Mouse (Mus musculus) forebrain, embryonic 13.5 days (tissue): ENCODE measurements around the gene Zar1l. TPM values are rescaled to one million over a fixed set of nuclear protein-coding genes. Genes with fewer than 3 reads are reported as not detected.
"Not testable (repeated sequence)": the region's sequence is repeated elsewhere in the genome, so short reads cannot be mapped to it uniquely, and the experiment has no call there.

ENCODE experiments used
- ATAC-seq: fragments of 200-750 bp; cut with Nextera tagmentation; 2 replicates; pipeline ENCODE4 v1.8.0; 2017
- H3K27ac ChIP-seq: fragments of 300-500 bp; sonication (generic); 2 replicates; pipeline ENCODE4 v1.5.1; 2015; ENCODE audit warnings: inconsistent platforms, mild to moderate bottlenecking, moderate library complexity
- H3K27me3 ChIP-seq: fragments of 300-500 bp; sonication (generic); 2 replicates; pipeline ENCODE4 v1.6.1; 2015; ENCODE audit warnings: mild to moderate bottlenecking, inconsistent platforms
- H3K36me3 ChIP-seq: fragments of 300-500 bp; sonication (generic); 2 replicates; pipeline ENCODE4 v1.6.1; 2015; ENCODE audit warnings: mild to moderate bottlenecking, inconsistent platforms; ENCODE audit not compliant: poor library complexity, severe bottlenecking
- H3K4me1 ChIP-seq: fragments of 300-500 bp; sonication (generic); 2 replicates; pipeline ENCODE4 v1.6.1; 2015; ENCODE audit warnings: inconsistent platforms
- H3K4me2 ChIP-seq: fragments of 300-500 bp; sonication (generic); 2 replicates; pipeline ENCODE4 v1.6.1; 2015; ENCODE audit warnings: inconsistent platforms, mild to moderate bottlenecking, moderate library complexity
- H3K4me3 ChIP-seq: fragments of 300-500 bp; sonication (generic); 2 replicates; pipeline ENCODE4 v1.5.1; 2015; ENCODE audit warnings: mild to moderate bottlenecking, inconsistent platforms
- H3K9ac ChIP-seq: fragments of 300-500 bp; sonication (generic); 2 replicates; pipeline ENCODE4 v1.6.1; 2015; ENCODE audit warnings: mild to moderate bottlenecking, inconsistent platforms
- H3K9me3 ChIP-seq: fragments of 300-500 bp; sonication (generic); replicated peaks from 2 replicates; pipeline ENCODE4 v1.6.1; 2016; ENCODE audit warnings: inconsistent platforms
- WGBS: fragments of 180-500 bp; shearing (Covaris S2); methylation state at CpG from one replicate; pipeline ENCODE4 v1.1.7; 2015; 5-methylcytosine and 5-hydroxymethylcytosine counted together
- polyA plus RNA-seq: library from polyadenylated mRNA; unstranded; fragments of >200 nt; fragmentation: Nextera tagmentation; extraction: Ambion mirVana; gene quantifications from 2 replicates; pipeline ENCODE4 v1.2.1, GENCODE M21; 2015

Gene Zar1l
- polyA plus RNA-seq, 1 experiment from 2014 or later = not detected

DNA sequence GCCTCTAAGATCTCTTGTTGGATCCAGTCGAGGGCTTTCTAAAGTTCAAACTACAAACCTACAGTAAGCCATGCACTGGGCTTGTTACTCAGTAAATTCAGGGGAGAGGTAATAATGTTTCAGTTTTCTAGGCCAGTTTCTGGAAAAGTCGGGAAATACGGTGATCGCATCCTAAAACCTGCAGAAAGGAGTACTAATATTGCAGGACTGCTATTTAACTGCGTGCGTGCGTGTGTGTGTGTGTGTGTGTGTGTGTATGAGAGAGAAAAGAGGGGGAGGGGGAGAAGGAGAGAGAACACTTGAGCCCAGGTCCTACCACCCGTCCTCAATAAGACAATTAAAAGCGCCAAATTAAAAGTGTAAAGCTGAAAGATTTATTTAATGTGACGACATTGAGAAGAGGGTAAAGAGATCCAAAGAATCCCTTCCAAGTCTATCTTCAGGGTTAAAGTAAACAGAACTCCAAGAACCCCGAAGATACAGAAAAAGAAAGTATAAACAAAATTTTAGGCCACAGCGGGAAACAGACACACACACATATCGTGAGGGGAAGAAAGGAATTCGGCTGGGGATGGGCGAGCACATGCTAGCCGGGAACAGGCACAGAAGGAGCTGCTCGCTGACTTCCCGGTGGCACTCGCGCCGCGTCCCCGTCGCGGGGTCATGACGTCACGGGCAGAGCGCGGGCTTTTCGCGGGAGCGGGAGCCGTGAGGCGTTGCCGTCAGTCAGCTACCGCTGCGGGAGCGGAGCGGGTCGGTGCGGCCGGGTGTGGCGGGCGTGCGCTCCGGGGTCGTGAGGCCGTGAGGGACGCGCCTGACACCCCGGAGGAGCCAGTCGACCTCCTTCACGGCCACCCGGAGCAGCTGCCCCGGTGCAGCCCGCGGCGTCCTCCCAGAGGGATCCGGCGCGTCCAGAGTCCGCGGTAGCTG is 4.2 kb upstream of the Zar1l start, which contains the start of gene Brca2:
Brca2 (plus strand) TSS at position 694 of the 930 bp plus-strand sequence.
- WGBS = 6% methylated on average over 59 of the region's 63 CpGs
- peaks cover 17% of the 10 kb centered on the region for H3K4me1 ChIP-seq
- peak; percentile 98 for ATAC-seq
- peak within 1 kb of the TSS; percentile 44 for H3K27ac ChIP-seq
- H3K4me3 ChIP-seq = peak within 1 kb of the TSS; percentile 73
- peak within 1 kb of the TSS; percentile 85 for H3K9ac ChIP-seq
- H3K27me3 ChIP-seq = no peaks in the 10 kb centered on the region
- H3K36me3 ChIP-seq = no peaks in the 10 kb centered on the region
- peak within 1 kb of the TSS; percentile 66 for H3K4me2 ChIP-seq
- H3K9me3 ChIP-seq = no peaks in the 10 kb centered on the region

DNA sequence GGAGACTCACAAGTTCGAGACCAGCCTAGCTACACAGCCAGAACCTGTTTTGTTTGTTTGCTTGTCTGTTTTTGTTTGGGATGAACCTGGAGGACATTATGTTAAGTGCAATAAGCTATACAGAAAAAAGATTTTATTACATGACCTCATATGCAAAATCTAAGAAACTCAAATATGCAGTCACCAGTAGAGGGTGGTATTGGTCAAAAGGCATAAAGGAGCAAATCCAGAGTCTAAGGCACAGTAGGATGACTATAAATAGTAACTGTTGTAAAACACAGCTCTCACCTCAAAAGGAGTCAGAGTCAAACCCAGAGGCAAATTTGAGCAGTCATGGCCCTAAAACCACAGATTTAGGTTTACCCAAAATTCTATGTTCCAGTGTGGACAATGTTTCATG is 1.6 kb upstream of the Zar1l start:
- H3K27ac ChIP-seq = no peak overlapping the region
- no peak for ATAC-seq
- H3K9me3 ChIP-seq = no peaks in the 10 kb centered on the region
- no peak overlapping the region for H3K4me3 ChIP-seq
- no peaks in the 10 kb centered on the region for H3K36me3 ChIP-seq
- H3K9ac ChIP-seq = no peak overlapping the region
- peaks cover 17% of the 10 kb centered on the region for H3K4me1 ChIP-seq
- WGBS = 91% methylated on average over 1 of the region's 1 CpGs
- no peak overlapping the region for H3K4me2 ChIP-seq
- no peaks in the 10 kb centered on the region for H3K27me3 ChIP-seq

- Histone ChIP-seq H3K9ac (no peak overlapping the region), H3K27me3 (no peaks in the 10 kb centered on the region), H3K4me3 (no peak overlapping the region), H3K4me2 (no peak overlapping the region), H3K27ac (no peak overlapping the region), H3K9me3 (no peaks in the 10 kb centered on the region), H3K36me3 (no peaks in the 10 kb centered on the region), H3K4me1 (no peaks in the 10 kb centered on the region)
- no peak for ATAC-seq
- 93% methylated on average over 1 of the region's 1 CpGs for WGBS
These were observed 3.9 kb downstream of the Zar1l start for GRCm38 (mm10) chr5:150514027-150514426.

- no peaks in the 10 kb centered on the region for H3K4me1 ChIP-seq
- H3K36me3 ChIP-seq = no peaks in the 10 kb centered on the region
- WGBS = 76% methylated on average over 4 of the region's 4 CpGs
- H3K9ac ChIP-seq = no peak overlapping the region
- no peak overlapping the region for H3K4me2 ChIP-seq
- H3K4me3 ChIP-seq = no peak overlapping the region
- H3K27me3 ChIP-seq = no peaks in the 10 kb centered on the region
- no peak for ATAC-seq
- H3K9me3 ChIP-seq = no peaks in the 10 kb centered on the region
- H3K27ac ChIP-seq = no peak overlapping the region
These were observed 4.7 kb downstream of the Zar1l start for GRCm38 (mm10) chr5:150513264-150513663.

- Histone ChIP-seq H3K36me3 (no peaks in the 10 kb centered on the region), H3K9ac (no peak overlapping the region), H3K4me3 (no peak overlapping the region), H3K27me3 (no peaks in the 10 kb centered on the region), H3K9me3 (no peaks in the 10 kb centered on the region), H3K27ac (no peak overlapping the region), H3K4me2 (no peak overlapping the region), H3K4me1 (no peaks in the 10 kb centered on the region)
- WGBS = 83% methylated on average over 6 of the region's 6 CpGs
- ATAC-seq = no peak
These were observed 7.3 kb downstream of the Zar1l start for GRCm38 (mm10) chr5:150510451-150511225.

GRCm38 (mm10) chr5:150495792-150496191 is 22.2 kb downstream of the Zar1l start:
- ATAC-seq = no peak
- Histone ChIP-seq H3K27me3 (no peaks in the 10 kb centered on the region), H3K36me3 (peaks cover 12% of the 10 kb centered on the region), H3K27ac (no peak overlapping the region), H3K9ac (no peak overlapping the region), H3K9me3 (no peaks in the 10 kb centered on the region), H3K4me1 (no peaks in the 10 kb centered on the region), H3K4me2 (no peak overlapping the region), H3K4me3 (no peak overlapping the region)
- WGBS = 45% methylated on average over 6 of the region's 6 CpGs

GRCm38 (mm10) chr5:150491573-150492173 is 26.3 kb downstream of the Zar1l start:
- H3K4me1 ChIP-seq, H3K4me3 ChIP-seq, H3K27me3 ChIP-seq, H3K9me3 ChIP-seq, ATAC-seq, H3K27ac ChIP-seq, H3K9ac ChIP-seq, H3K4me2 ChIP-seq: not testable (repeated sequence)
- 90% methylated on average over 4 of the region's 4 CpGs for WGBS
- H3K36me3 ChIP-seq = peaks cover 12% of the 10 kb centered on the region

GRCm38 (mm10) chr5:150490821-150491220 is 27.1 kb downstream of the Zar1l start:
- H3K4me3 ChIP-seq = no peak overlapping the region
- 81% methylated on average over 8 of the region's 8 CpGs for WGBS
- no peaks in the 10 kb centered on the region for H3K27me3 ChIP-seq
- H3K9ac ChIP-seq = no peak overlapping the region
- no peaks in the 10 kb centered on the region for H3K9me3 ChIP-seq
- no peak for ATAC-seq
- H3K36me3 ChIP-seq = peaks cover 8% of the 10 kb centered on the region
- no peak overlapping the region for H3K27ac ChIP-seq
- H3K4me1 ChIP-seq = no peaks in the 10 kb centered on the region
- H3K4me2 ChIP-seq = no peak overlapping the region

- Histone ChIP-seq H3K4me2 (no peak overlapping the region), H3K9ac (no peak overlapping the region), H3K4me1 (no peaks in the 10 kb centered on the region), H3K36me3 (0 out of 2 replicates have a peak, but pooled peaks cover 2% of the 10 kb centered on the region), H3K27ac (no peak overlapping the region), H3K27me3 (no peaks in the 10 kb centered on the region), H3K4me3 (no peak overlapping the region), H3K9me3 (no peaks in the 10 kb centered on the region)
- no peak for ATAC-seq
- WGBS = 88% methylated on average over 3 of the region's 3 CpGs
These were observed 27.7 kb downstream of the Zar1l start for GRCm38 (mm10) chr5:150490285-150490684.

GRCm38 (mm10) chr5:150485198-150485597 is 32.8 kb downstream of the Zar1l start:
- H3K4me1 ChIP-seq = no peaks in the 10 kb centered on the region
- H3K27ac ChIP-seq = no peak overlapping the region
- H3K4me2 ChIP-seq = no peak overlapping the region
- H3K9ac ChIP-seq = no peak overlapping the region
- 78% methylated on average over 3 of the region's 3 CpGs for WGBS
- H3K27me3 ChIP-seq = no peaks in the 10 kb centered on the region
- no peaks in the 10 kb centered on the region for H3K9me3 ChIP-seq
- ATAC-seq = no peak
- no peak overlapping the region for H3K4me3 ChIP-seq
- H3K36me3 ChIP-seq = 0 out of 2 replicates have a peak, but pooled peaks cover 16% of the 10 kb centered on the region

DNA sequence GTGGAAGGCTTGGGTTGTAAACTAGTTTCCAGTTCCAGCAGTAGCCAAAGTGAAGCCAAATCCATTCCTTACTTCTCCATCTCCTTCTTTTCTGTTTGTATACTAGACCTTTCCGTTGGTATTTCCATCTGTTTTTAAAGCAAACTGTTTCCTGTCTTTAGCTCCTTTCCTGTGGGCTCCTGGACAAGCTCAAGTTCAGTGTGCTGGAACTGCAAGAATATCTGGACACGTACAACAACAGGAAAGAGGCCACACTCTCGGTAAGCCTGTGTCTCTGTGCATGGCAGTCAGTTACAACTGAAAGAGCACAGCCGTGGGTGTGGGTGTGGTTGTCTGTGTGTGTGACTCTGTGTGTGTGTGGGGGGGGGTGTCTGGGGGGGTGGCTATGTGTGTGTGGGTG is 39.4 kb downstream of the Zar1l start:
- Histone ChIP-seq H3K4me2 (no peak overlapping the region), H3K4me3 (no peak overlapping the region), H3K27me3 (no peaks in the 10 kb centered on the region), H3K4me1 (no peaks in the 10 kb centered on the region), H3K9ac (no peak overlapping the region), H3K9me3 (no peaks in the 10 kb centered on the region), H3K36me3 (peaks cover 16% of the 10 kb centered on the region; the same call in 1 of the 2 replicates), H3K27ac (no peak overlapping the region)
- no peak for ATAC-seq
- WGBS = 85% methylated on average over 4 of the region's 4 CpGs

GRCm38 (mm10) chr5:150477364-150477763 is 40.6 kb downstream of the Zar1l start:
- Histone ChIP-seq H3K27me3 (no peaks in the 10 kb centered on the region), H3K4me3 (no peak overlapping the region), H3K36me3 (peaks cover 23% of the 10 kb centered on the region; the same call in 1 of the 2 replicates), H3K4me2 (no peak overlapping the region), H3K27ac (no peak overlapping the region), H3K9ac (no peak overlapping the region), H3K9me3 (no peaks in the 10 kb centered on the region), H3K4me1 (no peaks in the 10 kb centered on the region)
- 89% methylated on average over 4 of the region's 4 CpGs for WGBS
- ATAC-seq = no peak
